Mouse (Mus musculus) hindbrain, embryonic 10.5 days (tissue): ENCODE results near the gene Rab3d. TPM values are rescaled to one million over a fixed set of nuclear protein-coding genes. Genes with fewer than 3 reads are reported as not detected.
"Not testable (repeated sequence)": the region's sequence is repeated elsewhere in the genome, so short reads cannot be mapped to it uniquely, and the experiment has no call there.

Source experiments
- DNase-seq: peaks from one replicate; pipeline ENCODE4 v3.0.0-alpha.2; 2017; ENCODE audit warnings: low spot score
- H3K27ac ChIP-seq: fragments of 300-500 bp; sonication (generic); 2 replicates; pipeline ENCODE4 v1.5.1; 2016; ENCODE audit warnings: mild to moderate bottlenecking, moderate library complexity
- H3K27me3 ChIP-seq: fragments of 300-500 bp; sonication (generic); 2 replicates; pipeline ENCODE4 v1.6.1; 2016; ENCODE audit warnings: mild to moderate bottlenecking; ENCODE audit not compliant: poor library complexity, insufficient read depth, severe bottlenecking
- H3K36me3 ChIP-seq: fragments of 300-500 bp; sonication (generic); 2 replicates; pipeline ENCODE4 v1.6.1; 2016; ENCODE audit warnings: mild to moderate bottlenecking, moderate library complexity
- H3K4me1 ChIP-seq: fragments of 300-500 bp; sonication (generic); replicated peaks from 2 replicates; pipeline ENCODE4 v1.6.1; 2016; ENCODE audit warnings: mild to moderate bottlenecking
- H3K4me3 ChIP-seq: fragments of 300-500 bp; sonication (generic); 2 replicates; pipeline ENCODE4 v1.5.1; 2016; ENCODE audit warnings: mild to moderate bottlenecking, moderate library complexity
- H3K9me3 ChIP-seq: fragments of 300-500 bp; sonication (generic); 2 replicates; pipeline ENCODE4 v1.6.1; 2016; ENCODE audit warnings: mild to moderate bottlenecking, moderate library complexity
- WGBS: fragments of 180-500 bp; shearing (Covaris S2); methylation state at CpG from one replicate; pipeline ENCODE4 v1.1.7; 2016; 5-methylcytosine and 5-hydroxymethylcytosine counted together
- polyA plus RNA-seq: library from polyadenylated mRNA; unstranded; fragments of >200 nt; fragmentation: Nextera tagmentation; extraction: Ambion mirVana; gene quantifications from 2 replicates; pipeline ENCODE4 v1.2.1, GENCODE M21; 2016

Rab3d gene
- polyA plus RNA-seq, 1 experiment from 2014 or later: 10.9 TPM

DNA sequence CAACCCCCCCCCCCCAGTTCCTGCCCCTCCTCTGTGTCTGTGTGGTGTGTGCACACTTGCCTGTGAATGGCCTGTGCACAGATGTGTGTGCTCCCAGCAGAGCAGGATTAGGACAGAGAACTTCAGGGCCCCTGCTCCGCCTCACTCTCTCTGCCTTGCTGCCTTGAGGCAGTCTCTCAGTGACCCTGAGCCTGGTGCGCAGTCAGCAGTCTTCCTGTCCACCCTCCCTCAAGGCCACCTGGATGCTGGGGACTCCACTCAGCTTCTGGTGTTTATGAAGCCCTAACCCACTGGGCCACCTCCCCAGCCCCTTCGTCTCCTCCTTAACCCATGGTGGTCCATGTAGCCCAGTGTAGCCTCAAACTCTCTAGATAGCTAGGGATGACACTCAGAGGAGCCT is 50.3 kb downstream of the Rab3d start:
- 83% methylated on average over 3 of the region's 3 CpGs for WGBS
- Histone ChIP-seq H3K36me3 (no peaks in the 10 kb centered on the region), H3K27ac (no peak overlapping the region), H3K9me3 (no peaks in the 10 kb centered on the region), H3K27me3 (peaks cover 8% of the 10 kb centered on the region; the same call in 1 of the 2 replicates), H3K4me1 (peaks cover 4% of the 10 kb centered on the region; the same call in 1 of the 2 replicates), H3K4me3 (no peak overlapping the region)
- DNase-seq: no peak

DNA sequence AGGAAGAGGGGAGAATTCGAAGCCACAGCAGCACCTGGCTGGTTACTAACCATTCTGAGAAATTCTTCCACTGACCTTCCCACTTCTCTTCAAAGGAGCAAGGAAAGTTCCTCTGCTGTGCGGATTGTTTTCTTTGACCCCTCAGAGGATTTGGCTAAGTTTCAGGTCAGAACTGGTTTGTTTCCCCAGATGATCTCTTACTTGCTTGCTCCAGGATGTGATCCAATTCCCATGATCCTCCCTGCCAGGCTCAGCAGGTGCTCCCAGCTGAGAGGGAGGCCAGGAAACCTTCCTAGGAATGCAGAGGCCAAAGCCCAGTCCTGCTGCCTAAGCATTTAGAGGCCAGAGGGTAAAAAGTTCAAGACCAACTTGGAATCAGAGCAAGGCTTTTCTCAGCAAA is 51.4 kb downstream of the Rab3d start:
- Histone ChIP-seq H3K27me3 (no peaks in the 10 kb centered on the region), H3K4me3 (no peak overlapping the region), H3K27ac (no peak overlapping the region), H3K36me3 (no peaks in the 10 kb centered on the region), H3K4me1 (peaks cover 4% of the 10 kb centered on the region; the same call in 1 of the 2 replicates), H3K9me3 (peaks cover 6% of the 10 kb centered on the region; the same call in 1 of the 2 replicates)
- peak; percentile 43 for DNase-seq
- 65% methylated on average over 2 of the region's 2 CpGs for WGBS

DNA sequence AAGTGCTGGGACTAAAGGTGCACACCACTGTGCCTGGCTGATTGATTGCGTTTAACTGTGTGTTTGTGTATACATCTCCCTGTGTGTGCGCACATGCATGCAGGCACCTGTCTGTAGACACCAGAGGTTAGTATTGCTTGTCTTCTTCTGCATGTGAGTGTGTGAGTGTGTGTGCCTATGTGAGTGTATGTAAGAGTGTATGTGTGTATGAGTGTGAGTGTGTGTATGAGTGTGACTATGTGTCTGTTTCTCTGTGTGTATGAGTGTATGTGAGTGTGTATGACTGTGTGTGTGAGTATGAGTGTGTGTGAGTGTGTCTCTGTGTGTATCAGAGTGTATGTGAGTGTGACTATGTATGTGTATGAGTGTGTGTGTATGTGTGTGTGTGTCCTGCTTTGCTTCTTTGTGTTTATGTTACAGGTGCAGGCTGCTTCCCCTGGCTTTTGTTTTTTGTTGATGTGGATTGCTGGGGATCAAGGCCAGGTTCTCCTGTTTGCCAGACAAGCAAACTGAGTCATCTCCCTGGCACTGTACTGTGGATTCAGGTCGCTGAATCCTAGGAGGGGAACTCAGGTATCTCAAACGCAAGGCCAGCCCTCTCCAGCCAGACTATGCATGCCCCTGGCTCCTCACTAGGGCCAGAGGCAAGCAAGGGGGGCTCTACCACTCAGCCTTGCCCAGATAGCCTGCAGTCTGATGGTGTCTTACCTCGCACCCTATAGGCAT is 52.2 kb downstream of the Rab3d start:
- Histone ChIP-seq H3K27ac (no peak overlapping the region), H3K36me3 (no peaks in the 10 kb centered on the region), H3K4me1 (peaks cover 4% of the 10 kb centered on the region; the same call in 1 of the 2 replicates), H3K4me3 (no peak overlapping the region), H3K27me3 (no peaks in the 10 kb centered on the region), H3K9me3 (peaks cover 6% of the 10 kb centered on the region; the same call in 1 of the 2 replicates)
- 70% methylated on average over 5 of the region's 5 CpGs for WGBS
- DNase-seq: no peak

DNA sequence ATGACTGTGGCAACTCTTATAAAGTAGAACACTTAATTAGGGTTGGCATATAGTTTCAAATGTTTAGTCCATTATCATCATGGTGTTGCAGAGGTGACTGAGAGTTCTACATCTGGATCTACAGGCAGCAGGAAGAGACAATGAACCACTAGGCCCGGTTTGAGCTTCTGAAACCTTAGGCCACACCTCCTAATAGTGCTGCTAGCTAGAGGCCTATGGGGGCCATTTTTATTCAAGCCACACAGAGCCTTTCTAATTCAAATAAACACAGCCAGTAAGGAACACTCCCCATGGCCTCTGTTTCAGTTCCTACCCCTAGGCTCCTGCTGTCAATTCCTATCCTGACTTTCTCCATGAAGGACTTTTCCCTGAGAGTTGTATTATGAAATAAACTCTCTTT is 55.8 kb downstream of the Rab3d start:
- H3K27ac ChIP-seq: no peak overlapping the region
- no peaks in the 10 kb centered on the region for H3K36me3 ChIP-seq
- H3K27me3 ChIP-seq: no peaks in the 10 kb centered on the region
- H3K4me3 ChIP-seq: no peak overlapping the region
- 71% methylated on average over 1 of the region's 1 CpGs for WGBS
- H3K9me3 ChIP-seq: peaks cover 6% of the 10 kb centered on the region; the same call in 1 of the 2 replicates
- DNase-seq: no peak
- H3K4me1 ChIP-seq: peaks cover 4% of the 10 kb centered on the region; the same call in 1 of the 2 replicates

DNA sequence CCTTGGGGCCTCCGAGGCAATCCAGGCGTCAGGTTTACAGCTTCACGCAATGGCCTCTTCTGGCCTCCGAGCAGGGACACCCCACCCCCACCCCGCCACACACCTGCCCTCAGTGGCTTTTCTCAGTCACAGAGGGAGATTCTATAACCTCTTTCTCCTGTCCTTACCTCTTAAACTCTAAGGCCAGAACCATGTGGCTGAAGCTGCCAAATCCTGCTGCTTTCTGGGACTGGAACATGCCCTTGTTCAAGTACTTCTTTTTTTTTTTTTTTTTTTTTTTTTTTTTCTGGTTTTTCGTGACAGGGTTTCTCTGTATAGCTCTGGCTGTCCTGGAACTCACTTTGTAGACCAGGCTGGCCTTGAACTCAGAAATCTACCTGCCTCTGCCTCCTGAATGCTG is 57.6 kb downstream of the Rab3d start:
- not testable (repeated sequence) for H3K27me3 ChIP-seq, H3K4me3 ChIP-seq, DNase-seq, H3K9me3 ChIP-seq, H3K36me3 ChIP-seq, H3K4me1 ChIP-seq, H3K27ac ChIP-seq
- WGBS: 68% methylated on average over 6 of the region's 6 CpGs

DNA sequence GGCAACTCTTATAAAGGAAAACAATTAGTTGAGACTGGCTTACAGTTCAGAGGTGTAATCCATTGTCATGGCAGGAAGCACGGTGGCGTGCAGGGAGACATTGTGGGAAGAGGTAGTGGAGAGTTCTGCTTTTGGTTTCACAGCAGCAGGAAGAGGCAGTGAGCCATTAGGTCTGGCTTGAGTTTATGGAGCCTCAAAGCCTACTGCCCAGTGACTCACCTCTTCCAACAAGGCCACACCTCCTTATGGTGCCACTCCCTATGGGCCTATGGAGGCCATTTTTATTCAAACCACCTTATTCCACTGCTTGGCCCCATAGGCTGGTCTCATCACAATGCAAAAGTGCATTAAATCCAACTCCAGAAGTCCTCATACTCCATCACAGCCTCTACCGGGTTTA is 58.4 kb downstream of the Rab3d start:
- H3K27ac ChIP-seq: no peak overlapping the region
- WGBS: 86% methylated on average over 3 of the region's 3 CpGs
- no peaks in the 10 kb centered on the region for H3K27me3 ChIP-seq
- H3K4me3 ChIP-seq: no peak overlapping the region
- H3K4me1 ChIP-seq: no peaks in the 10 kb centered on the region
- no peak for DNase-seq
- peaks cover 6% of the 10 kb centered on the region; the same call in 1 of the 2 replicates for H3K9me3 ChIP-seq
- H3K36me3 ChIP-seq: no peaks in the 10 kb centered on the region

DNA sequence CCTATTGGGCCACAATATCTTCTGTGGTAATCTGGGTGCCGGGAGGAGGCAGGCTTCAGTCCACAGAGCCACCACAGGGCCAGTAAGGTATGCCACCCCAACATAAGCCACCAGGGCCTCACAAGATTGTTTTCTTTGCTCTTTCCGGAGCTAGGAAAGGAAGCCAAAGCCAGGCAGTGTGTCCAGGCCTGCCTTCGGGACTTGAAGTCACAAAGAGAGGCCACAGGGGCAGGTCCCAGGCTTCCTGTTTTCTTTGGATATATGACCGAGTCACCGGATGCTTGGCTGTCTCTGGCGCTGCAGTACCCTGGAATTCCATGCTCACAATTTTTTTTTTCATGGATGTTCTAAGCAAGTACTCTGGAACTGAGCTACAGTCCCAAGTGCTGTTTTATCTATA is 59.9 kb downstream of the Rab3d start:
- WGBS: 65% methylated on average over 6 of the region's 6 CpGs
- Histone ChIP-seq H3K36me3 (no peaks in the 10 kb centered on the region), H3K27me3 (no peaks in the 10 kb centered on the region), H3K27ac (no peak overlapping the region), H3K4me3 (no peak overlapping the region), H3K9me3 (peaks cover 6% of the 10 kb centered on the region; the same call in 1 of the 2 replicates), H3K4me1 (no peaks in the 10 kb centered on the region)
- DNase-seq: no peak

DNA sequence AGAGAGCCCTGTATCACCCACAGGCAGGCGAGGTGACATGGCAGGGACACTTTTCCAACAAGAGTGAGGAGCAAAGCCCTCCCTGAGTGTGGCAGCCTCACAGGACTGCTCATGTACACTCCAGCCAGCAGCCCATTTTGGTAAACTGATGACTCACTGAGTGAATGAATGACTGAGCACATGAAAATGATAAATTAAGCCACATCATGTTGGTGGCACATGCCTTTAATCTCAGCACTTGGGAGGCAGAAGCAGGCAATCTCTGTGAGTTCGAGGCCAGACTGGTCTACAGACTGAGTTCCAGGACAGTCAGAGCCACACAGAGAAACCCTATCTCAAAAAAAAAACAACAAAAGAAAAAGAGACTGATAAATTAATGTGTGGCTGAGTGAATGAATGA is 60.5 kb downstream of the Rab3d start:
- DNase-seq: no peak
- Histone ChIP-seq H3K4me1 (peaks cover 6% of the 10 kb centered on the region), H3K27me3 (no peaks in the 10 kb centered on the region), H3K9me3 (peaks cover 6% of the 10 kb centered on the region; the same call in 1 of the 2 replicates), H3K36me3 (no peaks in the 10 kb centered on the region), H3K27ac (0 out of 2 replicates have a peak overlapping the region, but pooled peaks have one; percentile 16), H3K4me3 (no peak overlapping the region)
- WGBS: 76% methylated on average over 2 of the region's 2 CpGs

Other genes with a start within 250 kb of the Rab3d start
- gene Ldlr, start 194.7 kb downstream of the Rab3d start, polyA plus RNA-seq: 51.1 and 55.1 TPM in 2 replicates
- 132 and 165 TPM in 2 replicates for gene Spc24, start 157.9 kb downstream of the Rab3d start, polyA plus RNA-seq
- 10.0 and 11.0 TPM in 2 replicates for gene Kank2, start 119.4 kb downstream of the Rab3d start, polyA plus RNA-seq
- 0.70 and 0.85 TPM in 2 replicates for gene Angptl8, start 82.7 kb downstream of the Rab3d start, polyA plus RNA-seq
- gene Dock6, start 65.6 kb downstream of the Rab3d start, polyA plus RNA-seq: 23.7 and 24.1 TPM in 2 replicates
- gene Ccdc159, start 9.3 kb upstream of the Rab3d start, polyA plus RNA-seq: 4.2 and 5.1 TPM in 2 replicates
- gene Tmem205, start 9.4 kb upstream of the Rab3d start, polyA plus RNA-seq: 39.1 and 46.1 TPM in 2 replicates
- 15.6 and 30.6 TPM in 2 replicates for gene Plppr2, start 18.8 kb upstream of the Rab3d start, polyA plus RNA-seq
- gene Swsap1, start 37.6 kb upstream of the Rab3d start, polyA plus RNA-seq: 7.1 and 9.3 TPM in 2 replicates
- gene Epor, start 45.3 kb upstream of the Rab3d start, polyA plus RNA-seq: 9.3 and 9.6 TPM in 2 replicates
- gene Rgl3, start 71.3 kb upstream of the Rab3d start, polyA plus RNA-seq: 3.7 and 5.7 TPM in 2 replicates
- gene Ccdc151, start 84.4 kb upstream of the Rab3d start, polyA plus RNA-seq: 5.1 and 6.7 TPM in 2 replicates
- gene Prkcsh, start 84.6 kb upstream of the Rab3d start, polyA plus RNA-seq: 115 and 120 TPM in 2 replicates
- 22.7 and 57.1 TPM in 2 replicates for gene Elavl3, start 133.8 kb upstream of the Rab3d start, polyA plus RNA-seq
- not detected in 2 replicates for gene Gm49318, start 153.1 kb upstream of the Rab3d start, polyA plus RNA-seq
- 11.1 and 15.4 TPM in 2 replicates for gene Zfp653, start 153.2 kb upstream of the Rab3d start, polyA plus RNA-seq
- gene Ecsit, start 167.2 kb upstream of the Rab3d start, polyA plus RNA-seq: 42.6 and 45.5 TPM in 2 replicates
- gene Cnn1, start 181.0 kb upstream of the Rab3d start, polyA plus RNA-seq: 2.4 TPM in 2 replicates
- gene Elof1, start 199.0 kb upstream of the Rab3d start, polyA plus RNA-seq: 250 and 261 TPM in 2 replicates
- 20.9 and 23.7 TPM in 2 replicates for gene Acp5, start 217.5 kb upstream of the Rab3d start, polyA plus RNA-seq
- 55.6 and 68.3 TPM in 2 replicates for gene Pigyl, start 238.7 kb upstream of the Rab3d start, polyA plus RNA-seq